Mouse (Mus musculus): ENCODE measurements at regions not wholly inside any gene's neighbourhood (a gene's known extent, or its start where the extent isn't known, plus 50 kb on each side); places are given as distances from the start of the nearest gene placed in this dataset.

DNA sequence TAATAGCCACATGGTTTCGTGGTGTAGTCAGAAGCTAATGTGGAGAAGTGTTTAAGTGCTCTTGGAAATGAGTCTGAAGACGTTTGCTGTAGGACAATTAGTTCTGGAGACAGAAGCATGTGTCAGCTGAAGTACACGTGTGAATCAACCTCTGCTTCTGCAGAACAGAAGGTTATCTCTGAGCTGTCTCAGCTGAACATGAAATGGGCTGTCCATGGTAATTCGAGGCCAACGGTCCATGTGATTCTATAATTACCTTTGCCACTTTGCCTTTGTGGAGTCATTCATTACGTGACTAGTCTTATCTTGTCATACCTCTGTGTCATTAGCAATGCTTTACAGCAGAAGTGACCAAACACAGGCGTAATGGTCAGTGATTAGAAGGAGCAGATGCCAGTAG is 295.6 kb upstream of the Veph1 start:
- no peak for DNase-seq (ENCODE audit: low spot score in 2 of 2)

- DNase-seq (ENCODE audit: low spot score in 2 of 2) = no peak
Measured at GRCm38 (mm10) chr3:66590775-66591174, 294.1 kb upstream of the Veph1 start.

GRCm38 (mm10) chr3:66589483-66589882 is 292.8 kb upstream of the Veph1 start:
- no peak for DNase-seq (ENCODE audit: low spot score in 2 of 2)

GRCm38 (mm10) chr3:66584831-66585230 is 288.2 kb upstream of the Veph1 start:
- DNase-seq (ENCODE audit: low spot score in 2 of 2) = no peak

- DNase-seq (ENCODE audit: low spot score in 2 of 2) = no peak
Measured at GRCm38 (mm10) chr3:66584101-66584500, 287.5 kb upstream of the Veph1 start.

DNA sequence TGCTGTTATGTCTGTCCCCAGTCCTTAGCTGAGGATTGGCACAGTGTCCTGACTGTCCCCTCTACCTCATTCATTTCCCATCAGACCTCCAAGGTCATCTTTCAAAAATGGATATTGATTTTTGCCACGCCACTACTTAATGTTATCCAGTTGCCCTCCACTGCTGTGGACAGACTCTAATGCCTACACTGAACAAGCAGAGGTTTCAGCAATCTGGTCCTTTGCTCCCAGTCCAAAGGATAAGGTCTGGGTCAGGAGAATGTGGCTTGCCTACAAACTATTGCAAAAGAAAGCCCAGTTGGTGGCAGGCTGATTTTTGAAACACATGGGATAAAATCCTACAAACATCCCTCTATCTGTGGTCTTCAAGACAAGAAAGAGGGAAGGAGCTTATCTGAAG is 280.0 kb upstream of the Veph1 start:
- no peak for DNase-seq (ENCODE audit: low spot score in 2 of 2)

DNA sequence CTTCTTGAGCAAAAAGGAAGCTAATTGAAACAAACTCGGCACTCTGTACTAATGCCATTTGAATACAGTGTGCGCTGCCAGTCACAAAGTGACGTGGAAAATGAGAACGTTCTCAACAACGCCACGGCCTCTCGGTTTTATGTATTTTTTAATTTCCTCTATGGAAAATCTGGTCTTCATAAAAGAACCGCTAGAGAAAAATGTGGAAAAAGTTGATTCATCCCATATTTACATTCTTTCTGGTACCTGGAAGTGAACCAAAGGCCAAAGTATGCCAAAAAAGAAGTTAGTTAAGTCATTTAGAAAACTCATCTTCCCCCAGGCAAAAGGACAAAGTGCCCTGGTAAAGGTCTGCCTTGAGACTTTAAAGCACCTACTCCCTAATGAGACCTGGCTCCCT is 277.7 kb upstream of the Veph1 start:
- DNase-seq (ENCODE audit: low spot score in 2 of 2) = no peak

DNA sequence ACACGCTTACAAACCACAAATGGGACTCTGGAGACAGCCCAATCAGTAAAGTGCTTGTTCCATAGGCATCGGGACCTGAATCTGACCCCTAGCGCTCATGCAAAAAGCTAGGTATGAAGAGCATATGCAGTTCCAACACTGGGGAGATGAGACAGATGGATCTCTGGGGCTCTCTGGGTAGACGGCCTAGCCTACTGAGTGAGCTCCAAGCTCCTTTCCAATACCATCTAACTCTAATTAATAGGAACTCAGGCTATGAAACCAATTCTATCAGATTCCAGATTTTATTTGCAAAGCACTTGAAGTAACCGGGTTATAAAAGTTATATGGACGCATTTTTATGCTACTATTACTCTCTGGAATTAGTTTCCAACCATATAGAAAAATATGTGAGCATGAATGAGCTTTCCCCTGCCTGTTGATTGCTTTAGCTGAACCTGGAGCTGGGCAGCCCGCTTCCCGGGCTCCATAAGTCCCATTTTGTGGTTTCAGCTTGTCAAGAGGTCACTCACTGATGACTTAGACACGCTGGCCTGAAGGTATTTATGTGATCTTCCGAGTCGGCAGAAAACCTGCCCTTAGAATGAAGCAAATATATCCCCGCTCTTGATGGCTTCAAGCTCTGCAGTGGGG is 276.4 kb upstream of the Veph1 start:
- no peak for DNase-seq (ENCODE audit: low spot score in 2 of 2)

DNA sequence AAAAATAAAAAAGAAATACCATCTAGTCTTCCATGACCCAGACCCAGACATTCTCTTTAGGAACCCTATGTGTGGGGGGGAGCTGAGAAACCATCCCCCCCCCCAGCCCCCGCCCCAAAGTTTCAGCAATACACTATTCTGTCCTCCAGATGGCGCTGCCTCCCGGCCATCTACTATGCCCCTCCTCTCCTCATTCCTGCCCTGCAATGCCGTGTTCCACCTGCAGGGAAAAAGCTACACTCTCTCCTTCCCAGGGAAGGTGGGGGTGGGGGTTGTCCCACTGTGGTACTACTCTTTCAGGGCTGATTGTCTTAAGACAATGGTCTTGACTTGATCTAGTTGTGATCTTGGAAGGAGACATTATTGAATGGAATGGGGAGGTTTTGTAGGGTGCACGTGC is 273.7 kb upstream of the Veph1 start:
- no peak for DNase-seq (ENCODE audit: low spot score in 2 of 2)

- DNase-seq (ENCODE audit: low spot score in 2 of 2) = no peak
Measured at GRCm38 (mm10) chr3:66564268-66565245, 267.9 kb upstream of the Veph1 start.

DNA sequence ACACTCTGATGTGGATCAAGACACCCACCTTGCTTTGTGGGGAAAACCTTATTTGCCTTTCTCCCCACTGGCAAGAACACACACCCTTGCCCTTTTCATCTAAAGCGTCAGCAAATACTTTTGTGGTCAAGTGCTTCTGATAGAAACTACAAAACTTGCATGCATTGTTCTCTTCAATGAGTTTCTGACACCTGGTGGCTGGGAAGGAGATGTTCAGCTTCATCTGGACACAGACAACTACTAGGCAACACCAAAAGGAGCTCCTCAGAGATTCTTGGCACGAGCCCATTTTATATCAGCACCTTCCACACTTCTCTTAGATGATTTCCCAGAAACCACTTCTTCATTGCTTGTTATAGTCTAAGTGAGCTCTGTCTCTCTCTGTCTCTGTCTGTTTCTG is 266.7 kb upstream of the Veph1 start:
- no peak for DNase-seq (ENCODE audit: low spot score in 2 of 2)

DNA sequence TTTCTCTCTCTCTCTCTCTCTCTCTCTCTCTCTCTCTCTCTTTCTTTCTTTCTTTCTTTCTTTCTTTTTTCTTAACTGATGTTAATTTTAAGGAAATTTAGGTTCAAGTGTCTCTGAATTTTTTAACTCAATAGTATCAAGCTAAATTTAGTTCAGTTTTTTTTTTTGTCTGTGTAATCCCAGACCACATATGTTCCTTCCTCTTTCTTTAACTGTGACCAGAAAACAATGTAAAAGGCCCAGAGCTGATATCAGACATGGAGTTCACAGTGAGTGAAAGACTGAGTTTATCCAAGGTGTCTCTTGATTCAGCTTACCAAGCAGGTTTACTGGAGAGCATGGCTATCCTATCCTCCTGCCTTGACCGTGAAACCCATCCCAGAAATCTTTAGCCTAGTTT is 258.9 kb upstream of the Veph1 start:
- DNase-seq (ENCODE audit: low spot score in 2 of 2) = no peak

- DNase-seq (ENCODE audit: low spot score in 2 of 2) = no peak
Measured at GRCm38 (mm10) chr3:66550920-66551319, 254.3 kb upstream of the Veph1 start.

- no peak for DNase-seq (ENCODE audit: low spot score in 2 of 2)
Measured at GRCm38 (mm10) chr3:66546576-66546975, 249.9 kb upstream of the Veph1 start.

DNA sequence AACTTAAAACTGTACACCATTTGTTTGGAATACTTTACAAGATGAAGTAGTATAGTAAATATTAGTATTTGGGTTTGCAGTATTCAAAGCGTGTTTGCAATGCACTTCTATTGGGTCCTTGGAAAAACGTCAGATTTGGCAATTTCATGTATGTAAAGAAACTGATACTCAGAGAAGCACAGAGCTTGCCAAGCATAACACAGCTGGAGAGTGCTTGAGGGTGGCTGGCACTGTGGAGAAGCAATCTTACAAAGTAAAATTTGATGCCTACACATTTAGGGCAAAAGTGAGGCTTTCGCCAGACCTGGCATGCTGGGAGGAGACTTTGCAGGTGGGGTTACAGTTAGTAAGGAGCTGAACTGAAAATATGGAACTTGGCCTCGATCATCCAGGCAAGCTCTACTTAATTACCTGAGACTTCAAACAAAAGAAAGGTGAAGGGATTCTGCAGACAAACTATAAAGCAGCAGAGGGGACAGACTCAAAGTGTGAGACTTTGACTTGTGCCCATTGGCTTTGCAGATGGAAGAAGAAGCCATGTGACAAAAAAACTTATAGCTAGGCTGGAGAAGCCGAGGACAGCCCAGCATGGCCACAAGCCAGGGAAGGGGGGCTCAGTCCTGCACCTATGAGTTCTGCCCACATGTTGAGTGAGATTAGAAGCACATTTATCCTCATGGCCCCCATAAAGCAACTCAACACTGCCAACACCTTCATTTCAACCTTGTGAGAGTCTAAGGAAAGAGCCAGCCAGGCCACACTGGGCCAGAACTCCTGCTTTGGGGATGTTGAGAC is 247.7 kb upstream of the Veph1 start:
- no peak for DNase-seq (ENCODE audit: low spot score in 2 of 2)

DNA sequence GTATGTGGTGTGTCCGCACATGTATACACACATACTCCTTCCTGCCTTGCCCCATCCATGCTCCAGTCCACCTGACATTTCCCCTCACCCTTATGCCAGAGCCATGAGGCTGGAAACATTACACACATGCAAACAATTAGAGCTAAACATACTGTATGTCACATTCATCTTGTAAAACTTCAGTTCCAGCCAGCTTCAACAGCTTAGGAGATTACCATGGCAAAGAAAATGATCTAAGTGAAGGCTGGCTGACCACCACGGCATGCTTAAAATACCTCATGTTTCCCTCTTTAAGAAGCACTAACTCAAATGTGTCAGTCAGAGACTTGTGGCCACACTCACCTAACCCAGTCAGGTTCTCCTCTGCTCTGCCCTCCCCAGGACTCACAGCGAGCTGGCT is 246.2 kb upstream of the Veph1 start:
- DNase-seq (ENCODE audit: low spot score in 2 of 2) = no peak

DNA sequence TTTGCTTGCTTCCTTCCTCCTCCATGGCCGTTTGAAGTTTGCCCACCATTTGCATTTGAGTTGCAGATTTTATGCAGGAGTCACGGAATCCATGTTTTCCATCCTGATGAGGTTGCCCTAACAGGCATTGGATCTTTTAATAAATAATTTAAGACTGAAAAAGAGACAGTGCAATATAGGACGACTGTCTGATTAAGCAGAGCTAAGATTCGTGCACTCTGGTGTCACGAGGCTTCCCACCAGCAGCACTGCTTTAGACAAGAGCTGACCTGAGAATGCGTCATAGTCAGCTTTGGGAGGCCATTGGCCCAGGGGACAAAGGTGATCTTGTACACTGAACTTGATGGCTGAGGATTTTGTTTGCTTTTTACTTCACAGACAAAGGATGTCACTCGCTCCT is 241.3 kb upstream of the Veph1 start:
- DNase-seq (ENCODE audit: low spot score in 2 of 2) = no peak

DNA sequence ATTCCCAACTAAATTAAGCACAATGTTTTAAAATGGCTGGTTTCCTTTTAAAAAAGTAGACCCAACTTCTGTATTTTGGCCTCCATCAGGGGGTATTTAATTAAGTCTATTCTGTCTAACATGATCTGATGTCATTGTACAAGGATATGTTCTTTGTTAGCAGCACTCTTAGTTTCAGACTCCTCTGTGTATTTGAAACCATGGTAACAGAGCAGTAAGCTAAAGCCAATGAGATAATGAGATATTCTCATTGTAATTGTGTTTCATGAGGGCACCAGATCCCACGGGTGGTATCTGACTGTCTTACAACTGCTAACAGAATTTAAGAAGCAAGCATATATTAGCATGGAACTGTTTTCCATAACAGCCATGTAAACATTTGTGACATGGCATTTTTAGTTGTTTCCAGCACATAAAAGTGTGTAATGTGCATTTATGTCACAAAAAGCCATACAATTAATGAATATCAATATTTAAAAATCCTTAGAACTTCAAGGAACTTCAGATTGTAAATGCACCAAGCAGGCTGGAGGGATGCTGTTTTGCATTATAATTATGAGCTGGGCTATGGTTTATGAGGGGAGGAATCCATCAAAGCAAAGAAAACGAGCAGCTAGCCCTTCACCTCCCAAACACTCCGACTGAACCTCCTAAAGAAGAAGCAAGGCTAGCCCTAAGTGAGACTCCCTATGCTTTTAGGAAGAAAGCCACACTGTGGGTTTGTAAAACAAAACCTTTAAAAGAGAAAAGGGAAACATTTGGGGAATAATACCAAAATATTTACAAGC is 240.7 kb upstream of the Veph1 start:
- DNase-seq (ENCODE audit: low spot score in 2 of 2) = no peak

- no peak for DNase-seq (ENCODE audit: low spot score in 2 of 2)
Measured at GRCm38 (mm10) chr3:66536673-66537072, 240.0 kb upstream of the Veph1 start.

DNA sequence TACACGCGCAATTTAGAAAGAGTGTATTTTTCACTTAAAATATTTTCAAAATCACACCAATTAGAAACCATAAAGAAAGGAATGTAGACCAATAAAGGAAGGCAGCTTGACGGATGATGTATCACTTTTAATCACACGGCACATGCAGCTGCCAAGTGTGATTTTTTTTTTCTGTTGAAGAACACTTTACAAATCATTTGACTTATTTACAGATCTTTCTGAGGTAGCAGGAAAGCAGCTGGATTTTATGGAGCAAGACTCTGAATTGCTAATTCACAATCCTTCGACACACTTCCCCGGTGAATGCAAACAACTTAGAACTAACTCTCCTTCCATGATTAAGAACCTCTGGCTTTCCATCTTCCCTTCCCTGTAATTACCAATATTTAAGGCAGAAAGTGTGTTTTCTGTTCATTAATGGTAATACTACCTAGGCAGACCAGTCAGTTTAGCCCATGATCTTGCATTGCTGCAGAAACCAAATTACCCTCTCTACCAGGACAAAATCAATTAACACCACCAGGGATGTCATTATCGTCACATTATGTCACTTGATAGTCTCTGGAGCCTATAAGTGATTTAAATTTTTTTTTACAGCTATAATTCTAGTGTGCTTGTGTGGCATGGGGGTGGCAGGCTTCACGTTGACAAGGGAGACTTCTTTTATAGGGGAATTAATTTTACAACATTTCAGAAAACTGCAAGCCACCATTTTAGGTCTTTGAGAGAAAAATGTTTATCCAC is 239.3 kb upstream of the Veph1 start:
- no peak for DNase-seq (ENCODE audit: low spot score in 2 of 2)

- DNase-seq (ENCODE audit: low spot score in 2 of 2) = no peak
Measured at GRCm38 (mm10) chr3:66519925-66520324, 223.3 kb upstream of the Veph1 start.

Measured in right cerebral cortex, postnatal 10 days (tissue).